Mouse (Mus musculus) kidney, embryonic 14.5 days (tissue): ENCODE data around the gene Ttn. TPM values are rescaled to one million over a fixed set of nuclear protein-coding genes. Genes with fewer than 3 reads are reported as not detected.

Experiments used
- ATAC-seq: fragments of 200-750 bp; cut with Nextera tagmentation; 2 replicates; pipeline ENCODE4 v1.8.0; 2017; ENCODE audit warnings: moderate number of reproducible peaks, mild to moderate bottlenecking, moderate TSS enrichment, moderate library complexity; ENCODE audit not compliant: low FRiP score, low TSS enrichment
- H3K27ac ChIP-seq: fragments of 300-500 bp; sonication (generic); 2 replicates; pipeline ENCODE4 v1.5.1; 2014; ENCODE audit warnings: low read depth, mild to moderate bottlenecking, low read length, moderate library complexity, mixed read lengths
- H3K27me3 ChIP-seq: fragments of 300-500 bp; sonication (generic); 2 replicates; pipeline ENCODE4 v1.6.1; 2014; ENCODE audit warnings: mild to moderate bottlenecking, low read length; ENCODE audit not compliant: control insufficient read depth, insufficient read depth
- H3K36me3 ChIP-seq: fragments of 300-500 bp; sonication (generic); 2 replicates; pipeline ENCODE4 v1.6.1; 2014; ENCODE audit warnings: low read length, mixed read lengths; ENCODE audit not compliant: control insufficient read depth, insufficient read depth
- H3K4me1 ChIP-seq: fragments of 300-500 bp; sonication (generic); 2 replicates; pipeline ENCODE4 v1.6.1; 2014; ENCODE audit warnings: low read length, mixed read lengths; ENCODE audit not compliant: control insufficient read depth, insufficient read depth
- H3K4me2 ChIP-seq: fragments of 300-500 bp; sonication (generic); replicated peaks from 2 replicates; pipeline ENCODE4 v1.6.1; 2014; ENCODE audit warnings: low read depth, mild to moderate bottlenecking, low read length
- H3K4me3 ChIP-seq: fragments of 300-500 bp; sonication (generic); 2 replicates; pipeline ENCODE4 v1.5.1; 2014; ENCODE audit warnings: mild to moderate bottlenecking, low read length
- H3K9ac ChIP-seq: fragments of 300-500 bp; sonication (generic); 2 replicates; pipeline ENCODE4 v1.6.1; 2014; ENCODE audit warnings: low read depth, mild to moderate bottlenecking, low read length, moderate library complexity
- H3K9me3 ChIP-seq: fragments of 300-500 bp; sonication (generic); 2 replicates; pipeline ENCODE4 v1.6.1; 2016; ENCODE audit warnings: low read length; ENCODE audit not compliant: control insufficient read depth
- WGBS: fragments of 180-500 bp; shearing (Covaris S2); extraction: QIAGEN DNeasy Blood & Tissue Kit; methylation state at CpG from one replicate; pipeline ENCODE4 v1.1.7; 2014; 5-methylcytosine and 5-hydroxymethylcytosine counted together
- polyA plus RNA-seq: library from polyadenylated mRNA; unstranded; fragments of >200 nt; fragmentation: Nextera tagmentation; extraction: Ambion mirVana; gene quantifications from 2 replicates; pipeline ENCODE4 v1.2.1, GENCODE M21; 2014

Gene Ttn
- polyA plus RNA-seq, 1 experiment from 2014 or later = 0.23 TPM

DNA sequence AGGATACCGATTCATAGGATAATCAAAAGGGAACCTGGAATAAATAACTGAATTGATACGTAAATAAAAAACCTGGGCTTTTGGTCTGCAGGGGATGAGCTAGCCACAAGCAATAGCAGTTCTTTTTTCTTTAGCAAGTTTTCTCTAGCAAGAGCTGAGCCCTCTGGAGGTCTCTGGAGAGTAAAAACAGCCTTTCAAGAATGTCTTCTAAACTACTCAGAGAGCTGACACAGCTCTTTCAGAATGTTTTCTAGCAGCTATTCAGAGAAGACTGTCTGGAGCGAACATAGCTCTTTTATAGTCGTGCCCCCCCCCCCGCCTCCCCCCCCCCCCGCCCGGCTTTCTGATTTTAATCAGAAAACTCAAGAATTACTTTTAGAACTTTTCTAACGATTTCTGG, 322.9 kb downstream of the Ttn start:
- 63% methylated on average over 6 of the region's 8 CpGs for WGBS
- no peak overlapping the region for H3K27ac ChIP-seq
- no peak overlapping the region for H3K9ac ChIP-seq
- no peaks in the 10 kb centered on the region for H3K4me1 ChIP-seq
- no peak for ATAC-seq
- H3K4me3 ChIP-seq = no peak overlapping the region
- no peaks in the 10 kb centered on the region for H3K9me3 ChIP-seq
- no peak overlapping the region for H3K4me2 ChIP-seq
- peaks cover 20% of the 10 kb centered on the region for H3K36me3 ChIP-seq
- no peaks in the 10 kb centered on the region for H3K27me3 ChIP-seq

- Histone ChIP-seq H3K27ac (no peak overlapping the region), H3K4me2 (no peak overlapping the region), H3K4me1 (no peaks in the 10 kb centered on the region), H3K27me3 (no peaks in the 10 kb centered on the region), H3K36me3 (peaks cover 13% of the 10 kb centered on the region; the same call in 1 of the 2 replicates), H3K9ac (no peak overlapping the region), H3K9me3 (no peaks in the 10 kb centered on the region), H3K4me3 (no peak overlapping the region)
- no peak for ATAC-seq
- WGBS = 79% methylated on average over 13 of the region's 13 CpGs
Measured at GRCm38 (mm10) chr2:76658551-76658950, 323.8 kb downstream of the Ttn start.

DNA sequence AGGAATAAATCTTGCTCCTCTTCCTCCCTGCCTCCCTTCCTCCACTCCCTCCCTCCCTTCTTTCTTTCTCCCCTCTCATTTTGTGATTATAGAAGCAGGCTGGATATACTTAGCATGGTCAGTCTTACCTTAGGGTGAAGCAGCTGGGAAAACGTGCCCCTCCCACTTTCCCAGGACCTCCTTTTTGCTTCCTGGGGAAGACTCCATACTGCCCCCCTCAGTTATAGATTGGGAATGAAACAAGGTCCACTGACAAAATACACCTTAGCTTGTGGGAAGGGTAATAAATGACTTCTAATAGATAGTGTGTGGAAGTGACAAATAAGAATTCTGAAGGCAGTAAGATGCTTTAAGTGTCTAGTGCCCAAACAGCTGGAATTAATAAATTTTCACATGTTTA, 326.4 kb downstream of the Ttn start:
- no peaks in the 10 kb centered on the region for H3K36me3 ChIP-seq
- no peaks in the 10 kb centered on the region for H3K27me3 ChIP-seq
- 18% methylated on average over 1 of the region's 1 CpGs for WGBS

GRCm38 (mm10) chr2:76655444-76655843, 326.9 kb downstream of the Ttn start:
- H3K27me3 ChIP-seq = no peaks in the 10 kb centered on the region
- 81% methylated on average over 3 of the region's 3 CpGs for WGBS
- no peak overlapping the region for H3K9ac ChIP-seq
- no peak overlapping the region for H3K27ac ChIP-seq
- no peaks in the 10 kb centered on the region for H3K4me1 ChIP-seq
- H3K36me3 ChIP-seq = no peaks in the 10 kb centered on the region
- H3K4me3 ChIP-seq = no peak overlapping the region
- no peaks in the 10 kb centered on the region for H3K9me3 ChIP-seq
- no peak for ATAC-seq
- no peak overlapping the region for H3K4me2 ChIP-seq

More for the DNA sequence above, 326.4 kb downstream of the Ttn start:
- H3K9ac ChIP-seq = no peak overlapping the region
- H3K4me2 ChIP-seq = no peak overlapping the region
- no peak overlapping the region for H3K27ac ChIP-seq
- H3K9me3 ChIP-seq = no peaks in the 10 kb centered on the region
- ATAC-seq = no peak
- no peaks in the 10 kb centered on the region for H3K4me1 ChIP-seq
- no peak overlapping the region for H3K4me3 ChIP-seq

- Histone ChIP-seq H3K9ac (no peak overlapping the region), H3K36me3 (no peaks in the 10 kb centered on the region), H3K9me3 (no peaks in the 10 kb centered on the region), H3K27me3 (no peaks in the 10 kb centered on the region), H3K4me2 (no peak overlapping the region), H3K4me1 (no peaks in the 10 kb centered on the region), H3K4me3 (no peak overlapping the region), H3K27ac (no peak overlapping the region)
- ATAC-seq = no peak
- 73% methylated on average over 5 of the region's 5 CpGs for WGBS
Measured at GRCm38 (mm10) chr2:76654646-76655045, 327.7 kb downstream of the Ttn start.

Other genes starting within 250 kb of the Ttn start
- 5.6 and 13.6 TPM in 2 replicates for gene Ccdc141, start 188.1 kb upstream of the Ttn start, polyA plus RNA-seq